Mouse (Mus musculus) stomach, postnatal 0 days (tissue): ENCODE results near the gene Ergic1. TPM values are rescaled to one million over a fixed set of nuclear protein-coding genes. Genes with fewer than 3 reads are reported as not detected.

Experiments used
- ATAC-seq: fragments of 200-750 bp; cut with Nextera tagmentation; 2 replicates; pipeline ENCODE4 v1.8.0; 2017; ENCODE audit not compliant: low FRiP score, low TSS enrichment
- DNase-seq: peaks from one replicate; pipeline ENCODE4 v3.0.0-alpha.2; 2016; ENCODE audit warnings: low spot score
- H3K27ac ChIP-seq: fragments of 300-500 bp; sonication (generic); replicated peaks from 2 replicates; pipeline ENCODE4 v1.5.1; 2014; ENCODE audit warnings: mild to moderate bottlenecking, control low read depth
- H3K27me3 ChIP-seq: fragments of 300-500 bp; sonication (generic); 2 replicates; pipeline ENCODE4 v1.6.1; 2014; ENCODE audit warnings: low read length; ENCODE audit not compliant: control insufficient read depth, insufficient read depth
- H3K36me3 ChIP-seq: fragments of 300-500 bp; sonication (generic); 2 replicates; pipeline ENCODE4 v1.6.1; 2014; ENCODE audit warnings: low read length, mixed read lengths; ENCODE audit not compliant: control insufficient read depth, insufficient read depth
- H3K4me1 ChIP-seq: fragments of 300-500 bp; sonication (generic); replicated peaks from 2 replicates; pipeline ENCODE4 v1.6.1; 2014; ENCODE audit warnings: antibody characterized with exemption; ENCODE audit not compliant: control insufficient read depth, insufficient read depth
- H3K4me2 ChIP-seq: fragments of 300-500 bp; sonication (generic); replicated peaks from 2 replicates; pipeline ENCODE4 v1.6.1; 2014; ENCODE audit warnings: low read depth, mild to moderate bottlenecking, control low read depth, moderate library complexity
- H3K4me3 ChIP-seq: fragments of 300-500 bp; sonication (generic); 2 replicates; pipeline ENCODE4 v1.5.1; 2014; ENCODE audit warnings: low read depth, low read length, control low read depth
- H3K9ac ChIP-seq: fragments of 300-500 bp; sonication (generic); 2 replicates; pipeline ENCODE4 v1.6.1; 2014; ENCODE audit warnings: mild to moderate bottlenecking, low read length, control low read depth, mixed read lengths
- H3K9me3 ChIP-seq: fragments of 300-500 bp; sonication (generic); 2 replicates; pipeline ENCODE4 v1.6.1; 2016; ENCODE audit warnings: low read length; ENCODE audit not compliant: control insufficient read depth
- CTCF ChIP-seq: IDR thresholded peaks from 2 replicates; pipeline ENCODE4 v1.5.1; 2016; ENCODE audit warnings: antibody characterized with exemption, low read depth, mild to moderate bottlenecking, moderate library complexity
- EP300 ChIP-seq: optimal IDR thresholded peaks from 2 replicates; pipeline ENCODE3; 2016; ENCODE audit warnings: antibody characterized with exemption
- WGBS: fragments of 180-500 bp; shearing (Covaris S2); extraction: QIAGEN DNeasy Blood & Tissue Kit; methylation state at CpG from one replicate; pipeline ENCODE4 v1.1.7; 2014; 5-methylcytosine and 5-hydroxymethylcytosine counted together
- polyA plus RNA-seq: library from polyadenylated mRNA; unstranded; fragments of >200 nt; fragmentation: Nextera tagmentation; extraction: Ambion mirVana; gene quantifications from 2 replicates; pipeline ENCODE4 v1.2.1, GENCODE M21; 2015

Ergic1 gene
- polyA plus RNA-seq, 1 experiment from 2014 or later: 64.2 TPM

- ATAC-seq: no peak
- Histone ChIP-seq H3K4me3 (no peak overlapping the region), H3K36me3 (no peaks in the 10 kb centered on the region), H3K9me3 (no peaks in the 10 kb centered on the region), H3K4me1 (peaks cover 8% of the 10 kb centered on the region; the same call in 1 of the 2 replicates), H3K4me2 (no peak overlapping the region), H3K27me3 (no peaks in the 10 kb centered on the region), H3K9ac (no peak overlapping the region), H3K27ac (peak overlapping the region; percentile 81)
- DNase-seq: no peak
- TF ChIP-seq EP300 (no peak), CTCF (no peak)
- WGBS: 75% methylated on average over 6 of the region's 6 CpGs
Measured at GRCm38 (mm10) chr17:26583606-26584005, 22.3 kb downstream of the Ergic1 start.

- no peaks in the 10 kb centered on the region for H3K27me3 ChIP-seq
- peak overlapping the region; percentile 81 for H3K27ac ChIP-seq
- WGBS: 42% methylated on average over 4 of the region's 4 CpGs
- no peak overlapping the region for H3K4me3 ChIP-seq
- 0 out of 2 replicates have a peak overlapping the region, but pooled peaks have one; percentile 13 for H3K9ac ChIP-seq
- TF ChIP-seq EP300 (no peak), CTCF (no peak)
- peak; percentile 10 for ATAC-seq
- no peak overlapping the region for H3K4me2 ChIP-seq
- DNase-seq: no peak
- H3K36me3 ChIP-seq: no peaks in the 10 kb centered on the region
- H3K9me3 ChIP-seq: no peaks in the 10 kb centered on the region
- H3K4me1 ChIP-seq: peaks cover 8% of the 10 kb centered on the region; the same call in 1 of the 2 replicates
Measured at GRCm38 (mm10) chr17:26584063-26584462, 22.8 kb downstream of the Ergic1 start.

GRCm38 (mm10) chr17:26584558-26585136 is 23.4 kb downstream of the Ergic1 start:
- H3K4me1 ChIP-seq: peaks cover 8% of the 10 kb centered on the region; the same call in 1 of the 2 replicates
- no peaks in the 10 kb centered on the region for H3K36me3 ChIP-seq
- peak overlapping the region; percentile 27; the same call in 1 of the 2 replicates for H3K4me2 ChIP-seq
- no peaks in the 10 kb centered on the region for H3K9me3 ChIP-seq
- WGBS: 30% methylated on average over 15 of the region's 15 CpGs
- no peaks in the 10 kb centered on the region for H3K27me3 ChIP-seq
- H3K4me3 ChIP-seq: no peak overlapping the region
- ATAC-seq (peak; percentile 88), DNase-seq (peak; percentile 72)
- H3K27ac ChIP-seq: peak overlapping the region; percentile 81
- TF ChIP-seq EP300: peak; percentile 64
- peak; percentile 33; the same call in 1 of the 2 replicates for TF ChIP-seq CTCF
- 0 out of 2 replicates have a peak overlapping the region, but pooled peaks have one; percentile 18 for H3K9ac ChIP-seq

- no peaks in the 10 kb centered on the region for H3K27me3 ChIP-seq
- H3K4me2 ChIP-seq: no peak overlapping the region
- H3K4me1 ChIP-seq: peaks cover 8% of the 10 kb centered on the region; the same call in 1 of the 2 replicates
- no peak overlapping the region for H3K27ac ChIP-seq
- no peaks in the 10 kb centered on the region for H3K9me3 ChIP-seq
- TF ChIP-seq EP300 (no peak), CTCF (no peak)
- H3K4me3 ChIP-seq: no peak overlapping the region
- WGBS: 74% methylated on average over 12 of the region's 12 CpGs
- DNase-seq (no peak), ATAC-seq (no peak)
- no peak overlapping the region for H3K9ac ChIP-seq
- no peaks in the 10 kb centered on the region for H3K36me3 ChIP-seq
Measured at GRCm38 (mm10) chr17:26587961-26588487, 26.7 kb downstream of the Ergic1 start.

GRCm38 (mm10) chr17:26592510-26592909 is 31.2 kb downstream of the Ergic1 start:
- Histone ChIP-seq H3K4me3 (no peak overlapping the region), H3K9ac (no peak overlapping the region), H3K4me1 (peaks cover 19% of the 10 kb centered on the region), H3K27ac (peak overlapping the region; percentile 58; the same call in 1 of the 2 replicates), H3K4me2 (no peak overlapping the region), H3K9me3 (no peaks in the 10 kb centered on the region), H3K36me3 (no peaks in the 10 kb centered on the region), H3K27me3 (no peaks in the 10 kb centered on the region)
- ATAC-seq (no peak), DNase-seq (no peak)
- TF ChIP-seq EP300 (no peak), CTCF (no peak)
- WGBS: 69% methylated on average over 4 of the region's 4 CpGs

GRCm38 (mm10) chr17:26593199-26593598 is 31.9 kb downstream of the Ergic1 start:
- H3K4me1 ChIP-seq: peaks cover 19% of the 10 kb centered on the region
- H3K9me3 ChIP-seq: no peaks in the 10 kb centered on the region
- no peak overlapping the region for H3K4me3 ChIP-seq
- DNase-seq (no peak), ATAC-seq (no peak)
- 91% methylated on average over 5 of the region's 5 CpGs for WGBS
- no peak overlapping the region; the same call in 1 of the 2 replicates for H3K27ac ChIP-seq
- H3K36me3 ChIP-seq: no peaks in the 10 kb centered on the region
- no peaks in the 10 kb centered on the region for H3K27me3 ChIP-seq
- TF ChIP-seq EP300: no peak
- TF ChIP-seq CTCF: no peak
- H3K9ac ChIP-seq: no peak overlapping the region
- no peak overlapping the region for H3K4me2 ChIP-seq
